Mouse (Mus musculus) right cerebral cortex, postnatal 25 days (tissue): Measurements from ENCODE around the gene Nr0b2.
"Not testable (repeated sequence)": the region's sequence is repeated elsewhere in the genome, so short reads cannot be mapped to it uniquely, and the experiment has no call there.

ENCODE experiments used
- DNase-seq: peaks from one replicate; pipeline ENCODE4 v3.0.0; 2022

Gene Nr0b2

GRCm38 (mm10) chr4:133552768-133553447 lies at the start of gene Nr0b2:
Gene Nr0b2, plus strand, starts transcription at chr4:133553376.
- DNase-seq = no peak

- DNase-seq = no peak
Measured at GRCm38 (mm10) chr4:133504300-133504699, 48.9 kb upstream of the Nr0b2 start.

GRCm38 (mm10) chr4:133504755-133505485 lies 48.3 kb upstream of the Nr0b2 start:
- DNase-seq = no peak

- DNase-seq = no peak
Measured at GRCm38 (mm10) chr4:133506573-133506972, 46.6 kb upstream of the Nr0b2 start.

GRCm38 (mm10) chr4:133508990-133509389 lies 44.2 kb upstream of the Nr0b2 start:
- DNase-seq = no peak

GRCm38 (mm10) chr4:133511050-133511449 lies 42.1 kb upstream of the Nr0b2 start:
- no peak for DNase-seq

- DNase-seq = not testable (repeated sequence)
Measured at GRCm38 (mm10) chr4:133512511-133512910, 40.7 kb upstream of the Nr0b2 start.

- peak; percentile 76 for DNase-seq
Measured at GRCm38 (mm10) chr4:133512972-133513371, 40.2 kb upstream of the Nr0b2 start.

- no peak for DNase-seq
Measured at GRCm38 (mm10) chr4:133518601-133519368, 34.4 kb upstream of the Nr0b2 start, which contains the start of gene Kdf1. Gene Kdf1, plus strand, starts transcription at chr4:133518963.

- DNase-seq = no peak
Measured at GRCm38 (mm10) chr4:133519369-133519665, 33.9 kb upstream of the Nr0b2 start.

- DNase-seq = no peak
Measured at GRCm38 (mm10) chr4:133521502-133521901, 31.7 kb upstream of the Nr0b2 start.

GRCm38 (mm10) chr4:133527788-133528187 lies 25.4 kb upstream of the Nr0b2 start:
- DNase-seq = no peak

- no peak for DNase-seq
Measured at GRCm38 (mm10) chr4:133532777-133533176, 20.4 kb upstream of the Nr0b2 start.

- DNase-seq = no peak
Measured at GRCm38 (mm10) chr4:133536081-133536480, 17.1 kb upstream of the Nr0b2 start.

GRCm38 (mm10) chr4:133536652-133537051 lies 16.5 kb upstream of the Nr0b2 start:
- no peak for DNase-seq

GRCm38 (mm10) chr4:133545272-133546231 lies 7.6 kb upstream of the Nr0b2 start, which contains the start of gene Nudc:
Gene Nudc, minus strand, starts transcription at chr4:133545996.
- peak; percentile 96 for DNase-seq

GRCm38 (mm10) chr4:133552029-133552428 lies 1.1 kb upstream of the Nr0b2 start:
- DNase-seq = no peak

GRCm38 (mm10) chr4:133553448-133554330 lies 513 bp downstream of the Nr0b2 start:
- no peak for DNase-seq

GRCm38 (mm10) chr4:133557041-133557717 lies 4.0 kb downstream of the Nr0b2 start:
- DNase-seq = no peak

- DNase-seq = no peak
Measured at GRCm38 (mm10) chr4:133559846-133560245, 6.7 kb downstream of the Nr0b2 start.

GRCm38 (mm10) chr4:133561622-133562021 lies 8.4 kb downstream of the Nr0b2 start:
- DNase-seq = no peak
